Comparison of ENCODE assay signal across 29 mouse cellular contexts in genomic region chr2:82076883-82077282, GRCm38 (mm10). TPM values are rescaled to one million over a fixed set of nuclear protein-coding genes. Genes with fewer than 3 reads are reported as not detected.
"Had no signal": no experiment of that assay in that cellular context is flagged by ENCODE, and none has a peak within 500 bp of the region (broad histone marks: within the 10 kb centered on the region; RNA-seq: fewer than 3 reads in every experiment).

No protein-coding gene starts in this region.

- H3K27ac ChIP-seq: embryonic facial prominence, embryonic 10.5 days; embryonic facial prominence, embryonic 12.5 days; embryonic facial prominence, embryonic 13.5 days; embryonic facial prominence, embryonic 15.5 days; forebrain, embryonic 10.5 days; forebrain, embryonic 12.5 days; forebrain, embryonic 13.5 days; forebrain, embryonic 15.5 days; gastrocnemius, adult 2 months had no signal

- H3K4me1 ChIP-seq: embryonic facial prominence, embryonic 10.5 days; embryonic facial prominence, embryonic 12.5 days; embryonic facial prominence, embryonic 13.5 days; embryonic facial prominence, embryonic 15.5 days; forebrain, embryonic 10.5 days; forebrain, embryonic 12.5 days; forebrain, embryonic 13.5 days; forebrain, embryonic 15.5 days had no signal

- ATAC-seq: forebrain, embryonic 13.5 days; forebrain, embryonic 14.5 days; forebrain, embryonic 15.5 days; forebrain, embryonic 16.5 days; forebrain, postnatal 0 days had no signal

- H3K4me3 ChIP-seq: embryonic facial prominence, embryonic 10.5 days; embryonic facial prominence, embryonic 12.5 days; embryonic facial prominence, embryonic 13.5 days; embryonic facial prominence, embryonic 15.5 days; erythroblast, embryonic 14.5 days; forebrain, embryonic 10.5 days; forebrain, embryonic 12.5 days; forebrain, embryonic 13.5 days; forebrain, embryonic 15.5 days; gastrocnemius, adult 2 months had no signal

- H3K36me3 ChIP-seq: embryonic facial prominence, embryonic 10.5 days; embryonic facial prominence, embryonic 12.5 days; embryonic facial prominence, embryonic 13.5 days; embryonic facial prominence, embryonic 15.5 days; forebrain, embryonic 10.5 days; forebrain, embryonic 12.5 days; forebrain, embryonic 15.5 days had no signal

- H3K4me2 ChIP-seq: embryonic facial prominence, embryonic 12.5 days; embryonic facial prominence, embryonic 13.5 days; embryonic facial prominence, embryonic 15.5 days; forebrain, embryonic 12.5 days; forebrain, embryonic 13.5 days; forebrain, embryonic 15.5 days had no signal

- DNase-seq: cerebellum, adult 2 months; cerebellum, adult 8-10 months; cerebellum, adult 9-10 months; cerebellum, adult 9-11 months; cerebellum, postnatal 10 days; cerebellum, postnatal 14 days; cerebellum, postnatal 25 days; cerebellum, postnatal 36 days; embryo, embryonic 11 days; forebrain, postnatal 0 days; gastrocnemius, adult 2 months; gastrocnemius, postnatal 10 days; gastrocnemius, postnatal 14 days; gastrocnemius, postnatal 25 days; gastrocnemius, postnatal 36 days; heart, adult 11 months; heart, adult 18-20 months had no signal

- H3K9me3 ChIP-seq: embryonic facial prominence, embryonic 10.5 days; embryonic facial prominence, embryonic 12.5 days; embryonic facial prominence, embryonic 13.5 days; embryonic facial prominence, embryonic 15.5 days; forebrain, embryonic 10.5 days; forebrain, embryonic 12.5 days; forebrain, embryonic 13.5 days; forebrain, embryonic 15.5 days had no signal

- H3K9ac ChIP-seq: embryonic facial prominence, embryonic 12.5 days; embryonic facial prominence, embryonic 13.5 days; embryonic facial prominence, embryonic 15.5 days; forebrain, embryonic 12.5 days; forebrain, embryonic 13.5 days; forebrain, embryonic 15.5 days; forebrain, postnatal 0 days had no signal

- H3K27me3 ChIP-seq: embryonic facial prominence, embryonic 12.5 days; embryonic facial prominence, embryonic 13.5 days; embryonic facial prominence, embryonic 15.5 days; forebrain, embryonic 12.5 days; forebrain, embryonic 13.5 days; forebrain, embryonic 15.5 days had no signal

RNA-seq across cellular contexts. Expression of gene Zfp804a, which starts 23.9 kb away (rescaled TPM):
- polyA plus RNA-seq: erythroblast, embryonic 14.5 days; gonadal fat pad, adult 2 months had no signal
